Mouse (Mus musculus): Measurements from ENCODE around the gene Crabp2. TPM values are rescaled to one million over a fixed set of nuclear protein-coding genes. Genes with fewer than 3 reads are reported as not detected.

Crabp2 gene
- polyA plus RNA-seq, 1 experiment: 67.6 TPM

GRCm38 (mm10) chr3:87952440-87952839, 4.0 kb downstream of the Crabp2 start:
- H3K79me2 ChIP-seq (ENCODE audit: control insufficient read depth, insufficient read depth): no peaks in the 10 kb centered on the region
- no peak overlapping the region for H3K4me3 ChIP-seq
- no peak overlapping the region for H3K4me2 ChIP-seq (ENCODE audit: low read depth)
- no peak overlapping the region for H3ac ChIP-seq (ENCODE audit: control insufficient read depth, insufficient read length)
- no peaks in the 10 kb centered on the region for H3K36me3 ChIP-seq (ENCODE audit: control insufficient read depth, insufficient read depth)
- no peaks in the 10 kb centered on the region for H3K27me3 ChIP-seq (ENCODE audit: control insufficient read depth, insufficient read depth, insufficient read length)
- TF ChIP-seq CEBPB (IDR thresholded peaks at IDR 0.05; ENCODE audit: insufficient read depth, poor library complexity, severe bottlenecking) (no peak), USF1 (IDR thresholded peaks at IDR 0.05; ENCODE audit: low read depth) (no peak), E2F4 (IDR thresholded peaks at IDR 0.05; ENCODE audit: insufficient read depth) (no peak), SRF (IDR thresholded peaks at IDR 0.05; ENCODE audit: control insufficient read depth, insufficient read length, low read depth) (no peak), TCF3 (IDR thresholded peaks at IDR 0.05; ENCODE audit: insufficient read length, low read depth) (no peak), POLR2AphosphoS2 (IDR thresholded peaks at IDR 0.05; ENCODE audit: insufficient read length, low read depth) (no peak), MYOD1 (IDR thresholded peaks at IDR 0.05; ENCODE audit: control insufficient read depth in 1 of 3, insufficient read length in 2 of 3, low read depth in 2 of 3) (no peak), MAX (IDR thresholded peaks at IDR 0.05; ENCODE audit: low read depth) (no peak), TCF12 (IDR thresholded peaks at IDR 0.05; ENCODE audit: insufficient read depth, poor library complexity, severe bottlenecking) (no peak), MYOG (IDR thresholded peaks at IDR 0.05; ENCODE audit: control insufficient read depth in 1 of 3, insufficient read depth in 1 of 3, insufficient read length in 2 of 3, low read depth in 2 of 3) (no peak), REST (IDR thresholded peaks at IDR 0.05; ENCODE audit: insufficient read depth, insufficient read length) (no peak), POLR2A (IDR thresholded peaks at IDR 0.05; ENCODE audit: insufficient read length, low read depth) (no peak)

- no peaks in the 10 kb centered on the region for H3K79me2 ChIP-seq (ENCODE audit: control insufficient read depth, insufficient read depth)
Measured at GRCm38 (mm10) chr3:87958056-87958455, 9.6 kb downstream of the Crabp2 start.

GRCm38 (mm10) chr3:87958476-87958875, 10.0 kb downstream of the Crabp2 start:
- H3K4me3 ChIP-seq: no peak overlapping the region
- H3ac ChIP-seq (ENCODE audit: control insufficient read depth, insufficient read length): no peak overlapping the region
- no peaks in the 10 kb centered on the region for H3K36me3 ChIP-seq (ENCODE audit: control insufficient read depth, insufficient read depth)
- H3K4me2 ChIP-seq (ENCODE audit: low read depth): no peak overlapping the region
- TF ChIP-seq POLR2AphosphoS2 (IDR thresholded peaks at IDR 0.05; ENCODE audit: insufficient read length, low read depth) (no peak), CEBPB (IDR thresholded peaks at IDR 0.05; ENCODE audit: insufficient read depth, poor library complexity, severe bottlenecking) (no peak), MYOD1 (IDR thresholded peaks at IDR 0.05; ENCODE audit: control insufficient read depth in 1 of 3, insufficient read length in 2 of 3, low read depth in 2 of 3) (no peak), TCF3 (IDR thresholded peaks at IDR 0.05; ENCODE audit: insufficient read length, low read depth) (no peak), SRF (IDR thresholded peaks at IDR 0.05; ENCODE audit: control insufficient read depth, insufficient read length, low read depth) (no peak), USF1 (IDR thresholded peaks at IDR 0.05; ENCODE audit: low read depth) (no peak), TCF12 (IDR thresholded peaks at IDR 0.05; ENCODE audit: insufficient read depth, poor library complexity, severe bottlenecking) (no peak), MYOG (IDR thresholded peaks at IDR 0.05; ENCODE audit: control insufficient read depth in 1 of 3, insufficient read depth in 1 of 3, insufficient read length in 2 of 3, low read depth in 2 of 3) (no peak), POLR2A (IDR thresholded peaks at IDR 0.05; ENCODE audit: insufficient read length, low read depth) (no peak), MAX (IDR thresholded peaks at IDR 0.05; ENCODE audit: low read depth) (no peak)
- H3K27me3 ChIP-seq (ENCODE audit: control insufficient read depth, insufficient read depth, insufficient read length): no peaks in the 10 kb centered on the region
- H3K79me2 ChIP-seq (ENCODE audit: control insufficient read depth, insufficient read depth): no peaks in the 10 kb centered on the region

More at GRCm38 (mm10) chr3:87958056-87958455, 9.6 kb downstream of the Crabp2 start:
- Histone ChIP-seq H3K27me3 (ENCODE audit: control insufficient read depth, insufficient read depth, insufficient read length) (no peaks in the 10 kb centered on the region), H3ac (ENCODE audit: control insufficient read depth, insufficient read length) (no peak overlapping the region), H3K4me2 (ENCODE audit: low read depth) (no peak overlapping the region), H3K4me3 (no peak overlapping the region), H3K36me3 (ENCODE audit: control insufficient read depth, insufficient read depth) (no peaks in the 10 kb centered on the region)
- TF ChIP-seq POLR2A (IDR thresholded peaks at IDR 0.05; ENCODE audit: insufficient read length, low read depth): no peak
- TF ChIP-seq TCF3 (IDR thresholded peaks at IDR 0.05; ENCODE audit: insufficient read length, low read depth): no peak
- TF ChIP-seq REST (IDR thresholded peaks at IDR 0.05; ENCODE audit: insufficient read depth, insufficient read length): no peak
- no peak for TF ChIP-seq USF1 (IDR thresholded peaks at IDR 0.05; ENCODE audit: low read depth)
- no peak for TF ChIP-seq MYOG (IDR thresholded peaks at IDR 0.05; ENCODE audit: control insufficient read depth in 1 of 3, insufficient read depth in 1 of 3, insufficient read length in 2 of 3, low read depth in 2 of 3)
- no peak for TF ChIP-seq MAX (IDR thresholded peaks at IDR 0.05; ENCODE audit: low read depth)
- no peak for TF ChIP-seq MYOD1 (IDR thresholded peaks at IDR 0.05; ENCODE audit: control insufficient read depth in 1 of 3, insufficient read length in 2 of 3, low read depth in 2 of 3)
- no peak for TF ChIP-seq CEBPB (IDR thresholded peaks at IDR 0.05; ENCODE audit: insufficient read depth, poor library complexity, severe bottlenecking)
- TF ChIP-seq E2F4 (IDR thresholded peaks at IDR 0.05; ENCODE audit: insufficient read depth): no peak
- TF ChIP-seq SRF (IDR thresholded peaks at IDR 0.05; ENCODE audit: control insufficient read depth, insufficient read length, low read depth): no peak
- TF ChIP-seq TCF12 (IDR thresholded peaks at IDR 0.05; ENCODE audit: insufficient read depth, poor library complexity, severe bottlenecking): no peak
- no peak for TF ChIP-seq POLR2AphosphoS2 (IDR thresholded peaks at IDR 0.05; ENCODE audit: insufficient read length, low read depth)

GRCm38 (mm10) chr3:87958967-87959366, 10.5 kb downstream of the Crabp2 start:
- Histone ChIP-seq H3ac (ENCODE audit: control insufficient read depth, insufficient read length) (no peak overlapping the region), H3K27me3 (ENCODE audit: control insufficient read depth, insufficient read depth, insufficient read length) (no peaks in the 10 kb centered on the region), H3K4me3 (no peak overlapping the region), H3K79me2 (ENCODE audit: control insufficient read depth, insufficient read depth) (no peaks in the 10 kb centered on the region), H3K36me3 (ENCODE audit: control insufficient read depth, insufficient read depth) (no peaks in the 10 kb centered on the region), H3K4me2 (ENCODE audit: low read depth) (peak overlapping the region; percentile 88)
- TF ChIP-seq MYOG (IDR thresholded peaks at IDR 0.05; ENCODE audit: control insufficient read depth in 1 of 3, insufficient read depth in 1 of 3, insufficient read length in 2 of 3, low read depth in 2 of 3) (no peak), TCF3 (IDR thresholded peaks at IDR 0.05; ENCODE audit: insufficient read length, low read depth) (no peak), E2F4 (IDR thresholded peaks at IDR 0.05; ENCODE audit: insufficient read depth) (no peak), USF1 (IDR thresholded peaks at IDR 0.05; ENCODE audit: low read depth) (no peak), MAX (IDR thresholded peaks at IDR 0.05; ENCODE audit: low read depth) (no peak), MYOD1 (IDR thresholded peaks at IDR 0.05; ENCODE audit: control insufficient read depth in 1 of 3, insufficient read length in 2 of 3, low read depth in 2 of 3) (no peak), CEBPB (IDR thresholded peaks at IDR 0.05; ENCODE audit: insufficient read depth, poor library complexity, severe bottlenecking) (no peak), POLR2A (IDR thresholded peaks at IDR 0.05; ENCODE audit: insufficient read length, low read depth) (no peak), SRF (IDR thresholded peaks at IDR 0.05; ENCODE audit: control insufficient read depth, insufficient read length, low read depth) (no peak), POLR2AphosphoS2 (IDR thresholded peaks at IDR 0.05; ENCODE audit: insufficient read length, low read depth) (no peak), REST (IDR thresholded peaks at IDR 0.05; ENCODE audit: insufficient read depth, insufficient read length) (no peak), TCF12 (IDR thresholded peaks at IDR 0.05; ENCODE audit: insufficient read depth, poor library complexity, severe bottlenecking) (no peak)

All from myocyte (in vitro differentiated cells).